ENCODE assay signal across 1 mouse cellular context in genomic region chr12:57285303-57286059, GRCm38 (mm10).
TF ChIP-seq lines count a peak whose summit lies in the region.

No protein-coding gene starts in this region.

TF ChIP-seq in MEL, 35 proteins besides CTCF, POLR2A, EP300 and RAD21:
- TF ChIP-seq SMC3 (IDR thresholded peaks at IDR 0.05; ENCODE audit: low read depth, low read length) (peak; percentile 23; the same call in 1 of the 2 replicates), GATA1 (IDR thresholded peaks at IDR 0.05; ENCODE audit: low read depth, low read length) (no peak), MAFK (IDR thresholded peaks at IDR 0.05; ENCODE audit: borderline replicate concordance, low read depth, low read length) (no peak)
